Mouse (Mus musculus) testis, adult 2 months (tissue): ENCODE data around the gene Camkk1.

Source experiments
- CTCF ChIP-seq: fragments of 200-500 bp; IDR thresholded peaks from 2 replicates; pipeline ENCODE4 v1.5.1; 2012; ENCODE audit warnings: low read depth, mild to moderate bottlenecking, inconsistent platforms, low read length, moderate library complexity; ENCODE audit not compliant: control insufficient read depth, insufficient read depth, insufficient replicate concordance
- POLR2A ChIP-seq: fragments of 200-500 bp; IDR thresholded peaks from 2 replicates; pipeline ENCODE4 v1.6.1; 2012; ENCODE audit warnings: low read depth, mild to moderate bottlenecking, inconsistent platforms, low read length, moderate library complexity; ENCODE audit not compliant: control insufficient read depth

DNA sequence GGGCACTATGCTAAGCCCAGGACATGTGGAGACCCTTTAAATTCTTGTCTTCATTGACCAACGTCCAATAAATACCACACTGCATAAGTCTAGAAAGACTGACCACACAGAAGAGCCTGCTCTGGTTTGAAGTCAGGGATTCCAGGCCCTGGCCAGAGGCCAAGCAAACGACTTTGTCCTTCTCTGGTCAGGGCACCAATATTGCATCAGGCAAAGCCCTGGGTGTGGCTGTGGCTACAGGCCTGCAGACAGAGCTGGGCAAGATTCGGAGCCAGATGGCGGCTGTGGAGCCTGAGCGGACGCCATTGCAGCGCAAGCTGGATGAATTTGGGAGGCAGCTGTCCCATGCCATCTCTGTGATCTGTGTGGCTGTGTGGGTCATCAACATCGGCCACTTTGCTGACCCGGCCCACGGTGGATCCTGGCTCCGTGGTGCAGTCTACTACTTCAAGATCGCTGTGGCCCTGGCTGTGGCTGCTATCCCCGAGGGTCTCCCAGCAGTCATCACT is 43.8 kb upstream of the Camkk1 start:
- TF ChIP-seq CTCF (no peak), POLR2A (no peak)
